Mouse (Mus musculus) frontal cortex, adult (tissue): Measurements from ENCODE around the gene Casp4.

Source experiments
- ATAC-seq: cut with Nextera tagmentation; 2 replicates; pipeline ENCODE4 v1.9.2; 2017; ENCODE audit warnings: mild to moderate bottlenecking, moderate library complexity, mixed read lengths; ENCODE audit not compliant: low TSS enrichment

The Casp4 gene

DNA sequence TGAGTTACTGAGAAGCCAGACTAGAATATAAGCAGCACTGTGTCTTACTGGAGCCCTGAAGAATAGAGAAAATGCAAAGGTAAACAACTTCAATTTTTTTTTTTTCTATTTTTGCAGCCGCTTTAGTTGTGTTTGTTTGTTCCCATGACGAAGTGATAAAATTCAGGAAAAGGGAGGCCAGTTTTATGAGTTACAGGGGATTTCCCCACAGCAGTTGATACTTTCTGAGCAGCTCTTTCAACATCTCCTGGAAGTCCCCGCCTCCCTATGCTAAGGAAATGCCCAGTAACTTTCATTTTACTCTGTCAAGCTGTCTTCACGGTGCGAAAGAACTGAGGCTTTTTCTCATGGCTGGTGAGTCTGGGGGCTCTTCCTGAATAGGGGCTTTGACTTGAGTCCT is at the start of gene Casp4:
Casp4 (plus strand) TSS at position 268 of the 400 bp plus-strand sequence.
- ATAC-seq: no peak

DNA sequence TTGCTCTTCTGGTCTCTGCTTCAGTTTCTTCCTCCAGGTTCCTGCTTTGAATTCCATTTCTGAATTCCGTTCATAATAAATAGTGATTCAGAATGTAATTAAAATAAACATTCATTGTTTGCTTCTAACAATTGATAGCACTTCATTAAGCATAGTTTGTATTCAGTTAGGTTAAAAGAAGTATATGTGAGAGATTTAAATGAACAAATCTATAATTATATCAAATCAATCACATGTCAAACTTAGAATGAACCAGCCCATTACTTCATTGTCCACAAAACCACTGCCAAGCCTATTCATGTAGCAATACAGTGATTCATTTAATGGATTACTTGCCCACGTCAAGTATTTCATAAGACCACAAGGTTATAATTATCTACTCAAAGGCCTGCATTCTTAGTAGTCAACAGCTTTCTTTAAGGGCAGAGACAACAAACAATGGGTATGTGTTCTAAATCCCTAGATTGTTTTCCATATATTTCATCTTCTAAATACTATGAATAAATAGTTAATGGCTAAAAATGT is 44.6 kb upstream of the Casp4 start:
- no peak for ATAC-seq

DNA sequence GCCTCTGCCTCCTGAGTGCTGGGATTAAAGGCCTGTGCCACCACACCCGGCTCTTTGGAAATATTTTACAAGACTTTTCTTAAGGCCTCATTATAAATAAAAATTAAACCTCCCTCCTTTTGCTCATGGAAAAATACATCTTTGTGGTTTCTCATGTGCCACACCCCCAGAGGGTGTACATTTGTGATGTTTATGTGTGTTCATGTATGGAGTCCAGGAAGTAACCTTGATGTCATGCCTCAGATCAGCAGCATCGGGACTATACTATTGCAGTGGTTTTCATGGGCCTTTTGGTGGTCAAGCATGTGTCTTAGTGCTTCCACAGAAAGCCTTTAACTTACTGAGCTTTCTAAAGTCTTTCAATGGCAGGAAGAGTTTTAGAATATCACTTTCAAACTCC is 38.4 kb upstream of the Casp4 start:
- no peak for ATAC-seq

- ATAC-seq: no peak
Measured at GRCm38 (mm10) chr9:5270884-5271283, 37.7 kb upstream of the Casp4 start.

DNA sequence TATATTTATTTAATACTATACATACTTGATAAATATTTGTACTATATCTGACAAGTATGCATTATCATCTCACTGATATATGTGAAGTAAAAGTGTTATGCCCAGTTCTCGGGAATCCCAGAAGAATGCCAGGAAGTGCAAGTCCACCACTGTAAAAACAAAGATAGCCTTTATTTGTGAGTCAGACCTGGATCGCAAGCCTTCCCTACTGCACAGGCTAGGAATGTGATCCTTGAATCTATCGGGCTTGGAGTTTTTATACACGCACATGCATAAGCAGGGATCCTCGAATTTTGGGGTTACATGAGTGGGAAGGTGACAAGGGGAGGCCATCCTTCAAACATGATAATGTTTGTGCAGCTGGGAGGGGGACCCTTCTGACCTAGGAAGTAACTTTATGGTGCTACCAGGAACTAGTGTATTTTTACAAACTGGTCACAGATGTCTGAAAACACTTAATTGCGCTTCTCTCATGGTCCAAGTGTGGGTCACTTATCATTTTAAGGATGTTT is 37.2 kb upstream of the Casp4 start:
- ATAC-seq: no peak

GRCm38 (mm10) chr9:5286071-5286470 is 22.6 kb upstream of the Casp4 start:
- ATAC-seq: no peak

GRCm38 (mm10) chr9:5286597-5286996 is 22.0 kb upstream of the Casp4 start:
- no peak for ATAC-seq

- no peak for ATAC-seq
Measured at GRCm38 (mm10) chr9:5296354-5297237, 12.0 kb upstream of the Casp4 start.

GRCm38 (mm10) chr9:5298329-5299131 is 10.1 kb upstream of the Casp4 start, which contains the start of gene Casp1:
Gene Casp1 (plus strand): TSS chr9:5298517.
- peak; percentile 88 for ATAC-seq

DNA sequence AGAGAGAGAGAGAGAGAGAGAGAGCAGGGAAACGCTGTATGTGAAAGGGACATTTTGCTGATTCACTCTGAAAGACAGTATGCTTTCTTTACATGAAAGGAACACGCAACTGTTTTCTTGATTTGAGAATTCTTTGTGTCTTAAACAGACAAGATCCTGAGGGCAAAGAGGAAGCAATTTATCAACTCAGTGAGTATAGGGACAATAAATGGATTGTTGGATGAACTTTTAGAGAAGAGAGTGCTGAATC is 9.6 kb upstream of the Casp4 start:
- no peak for ATAC-seq

DNA sequence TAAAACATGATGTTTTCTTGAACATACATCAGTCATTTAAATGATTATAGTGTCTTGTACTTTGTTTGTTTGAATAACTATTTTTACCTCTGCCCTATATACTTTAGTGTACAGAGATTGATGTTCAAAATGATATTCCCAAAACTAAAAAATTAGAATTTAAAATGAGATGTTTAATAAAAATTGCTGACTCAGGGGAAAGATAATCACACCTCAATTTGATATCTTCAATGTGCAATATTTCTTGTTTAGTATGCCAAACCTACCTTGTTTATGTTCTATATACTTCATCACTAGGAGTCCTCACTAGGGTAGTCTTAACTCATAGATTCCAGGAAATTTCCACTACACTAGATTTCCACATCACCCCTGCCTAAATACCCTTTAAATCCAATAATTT is 1.5 kb downstream of the Casp4 start:
- ATAC-seq: no peak

GRCm38 (mm10) chr9:5311435-5311834 is 2.8 kb downstream of the Casp4 start:
- ATAC-seq: no peak

DNA sequence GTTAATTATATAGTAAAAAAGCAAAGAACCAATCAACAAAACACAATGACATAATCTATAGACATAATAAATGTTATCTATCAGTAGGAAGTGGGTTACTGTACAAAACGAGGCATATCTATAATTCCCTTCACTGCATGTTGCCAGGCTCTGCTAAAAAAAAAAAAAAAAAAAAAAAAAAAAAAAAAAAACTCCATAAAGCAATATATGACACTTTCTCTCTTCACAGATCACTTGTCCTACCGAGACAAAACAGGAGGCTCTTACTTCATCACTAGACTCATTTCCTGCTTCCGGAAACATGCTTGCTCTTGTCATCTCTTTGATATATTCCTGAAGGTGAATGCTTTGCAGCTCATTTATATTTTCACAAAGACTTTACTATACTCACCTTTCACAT is 19.6 kb downstream of the Casp4 start:
- ATAC-seq: no peak

GRCm38 (mm10) chr9:5332441-5332840 is 23.8 kb downstream of the Casp4 start:
- no peak for ATAC-seq

- no peak for ATAC-seq
Measured at GRCm38 (mm10) chr9:5333422-5333821, 24.8 kb downstream of the Casp4 start.

DNA sequence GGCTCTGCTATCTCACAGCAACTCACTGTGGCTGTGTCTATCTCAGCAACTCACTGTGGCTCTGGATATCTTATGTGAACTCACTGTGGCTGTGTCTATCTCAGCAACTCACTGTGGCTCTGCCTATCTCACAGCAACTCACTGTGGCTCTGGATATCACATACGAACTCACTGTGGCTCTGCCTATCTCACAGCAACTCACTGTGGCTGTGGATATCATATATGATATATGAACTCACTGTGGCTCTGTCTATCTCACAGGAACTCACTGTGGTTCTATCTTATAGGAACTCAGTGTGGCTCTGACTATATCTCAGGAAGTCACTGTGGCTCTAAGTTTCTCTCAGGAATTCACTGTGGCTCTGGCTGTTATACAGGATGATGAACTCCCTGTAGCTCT is 34.5 kb downstream of the Casp4 start:
- ATAC-seq: no peak

- ATAC-seq: no peak
Measured at GRCm38 (mm10) chr9:5344090-5344489, 35.5 kb downstream of the Casp4 start.

DNA sequence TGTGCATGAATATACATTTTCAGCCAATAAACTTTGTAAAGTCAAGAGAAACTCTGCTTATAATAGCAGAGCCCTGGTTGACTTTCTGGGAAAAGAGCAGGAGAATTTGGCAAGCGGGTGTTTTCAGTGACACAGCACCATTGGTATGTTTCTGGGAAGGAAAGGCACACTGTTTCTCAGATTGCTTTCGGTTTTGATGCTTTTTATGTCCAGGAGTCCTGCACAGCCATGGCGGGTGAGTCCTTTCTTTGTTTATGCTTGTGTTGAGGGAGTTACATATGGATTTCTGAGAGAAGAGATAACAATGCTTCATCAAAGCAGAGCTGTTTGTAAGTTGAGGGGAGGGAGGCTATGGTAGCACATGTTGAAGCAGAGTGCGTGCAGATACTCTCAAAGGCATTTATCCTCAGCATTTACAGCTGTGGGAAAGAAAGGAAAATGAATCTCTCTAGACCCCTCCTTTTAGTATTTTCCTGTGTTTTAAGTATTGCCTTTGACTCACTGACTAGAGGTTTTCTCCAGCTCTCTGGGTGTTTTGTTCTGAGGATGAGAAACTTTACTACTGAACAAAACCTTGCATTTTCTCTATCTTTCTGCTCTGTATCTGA is 36.8 kb downstream of the Casp4 start, which contains the start of gene Casp12:
Casp12 (plus strand) TSS at position 140 of the 608 bp plus-strand sequence.
- ATAC-seq: peak; percentile 31; the same call in 1 of the 2 replicates

GRCm38 (mm10) chr9:5347381-5347780 is 38.8 kb downstream of the Casp4 start:
- ATAC-seq: no peak

DNA sequence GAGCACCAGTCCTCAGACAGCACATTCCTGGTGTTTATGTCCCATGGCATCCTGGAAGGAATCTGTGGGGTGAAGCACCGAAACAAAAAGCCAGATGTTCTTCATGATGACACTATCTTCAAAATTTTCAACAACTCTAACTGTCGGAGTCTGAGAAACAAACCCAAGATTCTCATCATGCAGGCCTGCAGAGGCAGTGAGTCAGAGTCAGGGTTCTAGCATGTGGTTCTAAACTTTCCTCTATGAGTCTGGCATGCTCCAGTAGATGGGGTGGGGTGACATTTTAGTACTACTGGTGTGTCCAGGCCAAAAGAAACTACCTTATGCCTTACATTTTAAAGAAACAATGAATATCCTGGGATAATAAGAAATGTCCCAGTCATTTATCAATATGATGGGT is 45.0 kb downstream of the Casp4 start:
- no peak for ATAC-seq

DNA sequence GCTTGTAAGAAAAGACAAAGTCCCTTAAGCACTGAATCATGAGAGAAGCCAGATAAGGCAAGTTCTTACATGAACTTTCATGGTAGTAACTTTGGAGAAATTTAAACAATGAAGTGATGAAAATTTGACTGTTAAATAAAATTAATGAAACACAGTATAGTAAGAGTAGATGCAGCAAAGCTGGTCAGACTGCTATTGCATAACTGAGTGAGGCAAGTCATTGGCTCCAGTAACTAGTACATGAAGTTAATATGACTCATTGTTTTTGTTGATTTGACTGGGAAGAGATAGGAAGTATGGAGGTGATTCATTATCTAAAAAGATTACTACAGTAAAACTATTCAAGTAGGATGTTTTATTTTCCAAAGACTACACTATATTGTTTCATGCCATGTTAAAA is 48.2 kb downstream of the Casp4 start:
- no peak for ATAC-seq
